Mouse (Mus musculus) CH12.LX (cell line): ENCODE data around the gene Atp2a3. TPM values are rescaled to one million over a fixed set of nuclear protein-coding genes. Genes with fewer than 3 reads are reported as not detected.

Experiments used
- DNase-seq: peaks from one replicate; pipeline ENCODE4 v3.0.0-alpha.2; 2013; ENCODE audit errors: extremely low read depth
- H3K27ac ChIP-seq: 2 replicates; pipeline ENCODE4 v1.5.1; 2012; ENCODE audit warnings: low read depth, mild to moderate bottlenecking, control low read depth, moderate library complexity; ENCODE audit not compliant: insufficient read depth
- H3K27me3 ChIP-seq: replicated peaks from 2 replicates; pipeline ENCODE3; 2012; ENCODE audit warnings: inconsistent platforms
- H3K36me3 ChIP-seq, 2 experiments: replicated peaks in 1 of 2; 2 replicates each; pipeline versions ENCODE3 to v1.6.1; 2012; ENCODE audit warnings: inconsistent platforms in 1 of 2, low read length in 1 of 2, mild to moderate bottlenecking in 1 of 2, mixed read lengths in 1 of 2, moderate library complexity in 1 of 2; ENCODE audit not compliant: control insufficient read depth in 1 of 2, insufficient read depth in 1 of 2
- H3K4me1 ChIP-seq, 2 experiments: 2 replicates each; pipeline ENCODE4 v1.6.1; 2012; ENCODE audit warnings: inconsistent platforms in 1 of 2, moderate library complexity in 1 of 2; ENCODE audit not compliant: insufficient read depth in 2 of 2, control insufficient read depth in 1 of 2
- H3K4me2 ChIP-seq: 2 replicates; pipeline ENCODE4 v1.6.1; 2012; ENCODE audit warnings: low read depth, mild to moderate bottlenecking, control low read depth; ENCODE audit not compliant: poor library complexity, insufficient read depth, severe bottlenecking
- H3K4me3 ChIP-seq, 3 experiments: fragments of 150-350 bp in 1 of 3; sonication (generic) in 1 of 3; replicated peaks in 1 of 3; 2 replicates each; pipeline versions ENCODE3 to v1.5.1; 2011 to 2012; ENCODE audit warnings: low read depth in 2 of 3, low read length in 2 of 3, mild to moderate bottlenecking in 2 of 3, moderate library complexity in 2 of 3, control low read depth in 1 of 3, improper control_type of control experiment in 1 of 3, inconsistent platforms in 1 of 3, mixed read lengths in 1 of 3; ENCODE audit not compliant: poor library complexity in 1 of 3
- H3K79me2 ChIP-seq: replicated peaks from 2 replicates; pipeline ENCODE4 v1.6.1; 2012; ENCODE audit warnings: mild to moderate bottlenecking, moderate library complexity; ENCODE audit not compliant: control insufficient read depth, poor library complexity, insufficient read depth, severe bottlenecking; ENCODE audit errors: extremely low read depth
- H3K9ac ChIP-seq: 2 replicates; pipeline ENCODE4 v1.6.1; 2012; ENCODE audit warnings: low read depth, mild to moderate bottlenecking, control low read depth, moderate library complexity; ENCODE audit not compliant: insufficient read depth
- H3K9me3 ChIP-seq: replicated peaks from 2 replicates; pipeline ENCODE3; 2012; ENCODE audit warnings: low read length, inconsistent platforms, mixed read lengths
- BHLHE40 ChIP-seq: IDR thresholded peaks from 2 replicates; pipeline ENCODE4 v1.6.1; 2011; ENCODE audit warnings: mild to moderate bottlenecking, low read depth, low read length, improper control_type of control experiment
- CHD2 ChIP-seq: IDR thresholded peaks from 2 replicates; pipeline ENCODE4 v1.6.1; 2011; ENCODE audit warnings: low read length, improper control_type of control experiment
- CTCF ChIP-seq, 2 experiments: IDR thresholded peaks in 1 of 2; conservative IDR thresholded peaks in 1 of 2; 2 replicates each; pipeline ENCODE4 v1.5.1; 2011 to 2012; ENCODE audit warnings: low read depth in 2 of 2, low read length in 2 of 2, improper control_type of control experiment in 1 of 2, inconsistent platforms in 1 of 2, mild to moderate bottlenecking in 1 of 2, moderate library complexity in 1 of 2
- E2F4 ChIP-seq: IDR thresholded peaks from 2 replicates; pipeline ENCODE4 v1.6.1; 2011; ENCODE audit warnings: low read depth, low read length, improper control_type of control experiment; ENCODE audit not compliant: insufficient replicate concordance
- ELF1 ChIP-seq: IDR thresholded peaks from 2 replicates; pipeline ENCODE4 v1.6.1; 2014; ENCODE audit warnings: low read depth, mild to moderate bottlenecking, inconsistent platforms, low read length, improper control_type of control experiment
- EP300 ChIP-seq: IDR thresholded peaks from 2 replicates; pipeline ENCODE4 v1.6.1; 2011; ENCODE audit warnings: low read length, improper control_type of control experiment
- ETS1 ChIP-seq: conservative IDR thresholded peaks from 2 replicates; pipeline ENCODE4 v1.6.1; 2012; ENCODE audit warnings: low read depth, mild to moderate bottlenecking, inconsistent platforms, low read length, improper control_type of control experiment, moderate library complexity
- GABPA ChIP-seq: IDR thresholded peaks from 2 replicates; pipeline ENCODE4 v1.6.1; 2012; ENCODE audit warnings: low read depth, low read length, improper control_type of control experiment, inconsistent platforms; ENCODE audit not compliant: insufficient replicate concordance
- HCFC1 ChIP-seq: IDR thresholded peaks from 2 replicates; pipeline ENCODE4 v1.6.1; 2012; ENCODE audit warnings: low read depth, mild to moderate bottlenecking, inconsistent platforms, low read length, improper control_type of control experiment
- IRF4 ChIP-seq: IDR thresholded peaks from 2 replicates; pipeline ENCODE4 v1.6.1; 2014; ENCODE audit warnings: low read depth, mild to moderate bottlenecking, inconsistent platforms, low read length, improper control_type of control experiment
- JUN ChIP-seq: IDR thresholded peaks from 2 replicates; pipeline ENCODE4 v1.6.1; 2011; ENCODE audit warnings: low read depth, mild to moderate bottlenecking, low read length, improper control_type of control experiment, moderate library complexity; ENCODE audit not compliant: insufficient read depth
- JUND ChIP-seq: conservative IDR thresholded peaks from 2 replicates; pipeline ENCODE4 v1.6.1; 2011; ENCODE audit warnings: low read depth, low read length, improper control_type of control experiment
- KAT2A ChIP-seq: IDR thresholded peaks from 2 replicates; pipeline ENCODE4 v1.6.1; 2012; ENCODE audit warnings: low read length, improper control_type of control experiment, inconsistent platforms; ENCODE audit not compliant: insufficient replicate concordance
- MAFK ChIP-seq: IDR thresholded peaks from 2 replicates; pipeline ENCODE4 v1.6.1; 2011; ENCODE audit warnings: low read length, improper control_type of control experiment; ENCODE audit not compliant: insufficient replicate concordance
- MAX ChIP-seq: IDR thresholded peaks from 2 replicates; pipeline ENCODE4 v1.6.1; 2011; ENCODE audit warnings: low read length, improper control_type of control experiment
- MAZ ChIP-seq: IDR thresholded peaks from 2 replicates; pipeline ENCODE4 v1.6.1; 2012; ENCODE audit warnings: low read depth, mild to moderate bottlenecking, inconsistent platforms, low read length, improper control_type of control experiment, moderate library complexity
- MEF2A ChIP-seq: IDR thresholded peaks from 2 replicates; pipeline ENCODE4 v1.6.1; 2014; ENCODE audit warnings: low read depth, mild to moderate bottlenecking, inconsistent platforms, low read length, improper control_type of control experiment, borderline replicate concordance
- MXI1 ChIP-seq: IDR thresholded peaks from 2 replicates; pipeline ENCODE4 v1.6.1; 2011; ENCODE audit warnings: mild to moderate bottlenecking, low read depth, low read length, improper control_type of control experiment
- MYC ChIP-seq: IDR thresholded peaks from 2 replicates; pipeline ENCODE4 v1.6.1; 2011; ENCODE audit warnings: low read depth, mild to moderate bottlenecking, improper control_type of control experiment, low read length
- NELFE ChIP-seq: IDR thresholded peaks from 2 replicates; pipeline ENCODE4 v1.6.1; 2011; ENCODE audit warnings: low read depth, low read length, improper control_type of control experiment
- NRF1 ChIP-seq: IDR thresholded peaks from 2 replicates; pipeline ENCODE4 v1.6.1; 2014; ENCODE audit warnings: low read depth, mild to moderate bottlenecking, inconsistent platforms, low read length, improper control_type of control experiment, moderate library complexity
- PAX5 ChIP-seq: IDR thresholded peaks from 2 replicates; pipeline ENCODE4 v1.6.1; 2012; ENCODE audit warnings: low read length, inconsistent platforms, mixed read lengths
- POLR2A ChIP-seq: IDR thresholded peaks from 2 replicates; pipeline ENCODE4 v1.6.1; 2011; ENCODE audit warnings: low read depth, mild to moderate bottlenecking, improper control_type of control experiment, low read length
- POLR2AphosphoS2 ChIP-seq: IDR thresholded peaks from 2 replicates; pipeline ENCODE4 v1.6.1; 2011; ENCODE audit warnings: low read depth, low read length, improper control_type of control experiment
- RAD21 ChIP-seq: IDR thresholded peaks from 2 replicates; pipeline ENCODE4 v1.6.1; 2011; ENCODE audit warnings: low read depth, mild to moderate bottlenecking, low read length, improper control_type of control experiment, moderate library complexity
- RCOR1 ChIP-seq: conservative IDR thresholded peaks from 2 replicates; pipeline ENCODE4 v1.6.1; 2012; ENCODE audit warnings: low read depth, mild to moderate bottlenecking, inconsistent platforms, low read length, improper control_type of control experiment
- SIN3A ChIP-seq: IDR thresholded peaks from 2 replicates; pipeline ENCODE4 v1.6.1; 2012; ENCODE audit warnings: low read length, improper control_type of control experiment, inconsistent platforms
- SMC3 ChIP-seq: IDR thresholded peaks from 2 replicates; pipeline ENCODE4 v1.6.1; 2011; ENCODE audit warnings: low read depth, low read length, improper control_type of control experiment
- TBP ChIP-seq: conservative IDR thresholded peaks from 2 replicates; pipeline ENCODE4 v1.6.1; 2011; ENCODE audit warnings: low read depth, low read length, improper control_type of control experiment
- TCF12 ChIP-seq: IDR thresholded peaks from 2 replicates; pipeline ENCODE4 v1.6.1; 2014; ENCODE audit warnings: low read depth, mild to moderate bottlenecking, inconsistent platforms, low read length, improper control_type of control experiment
- UBTF ChIP-seq: IDR thresholded peaks from 2 replicates; pipeline ENCODE4 v1.6.1; 2012; ENCODE audit warnings: low read depth, mild to moderate bottlenecking, inconsistent platforms, low read length, improper control_type of control experiment, moderate library complexity
- USF1 ChIP-seq: IDR thresholded peaks from 2 replicates; pipeline ENCODE4 v1.6.1; 2014; ENCODE audit warnings: low read depth, mild to moderate bottlenecking, inconsistent platforms, low read length, improper control_type of control experiment
- USF2 ChIP-seq: conservative IDR thresholded peaks from 2 replicates; pipeline ENCODE4 v1.6.1; 2011; ENCODE audit warnings: low read depth, low read length, improper control_type of control experiment
- ZC3H11A ChIP-seq: IDR thresholded peaks from 2 replicates; pipeline ENCODE4 v1.6.1; 2012; ENCODE audit warnings: low read depth, mild to moderate bottlenecking, inconsistent platforms, low read length, improper control_type of control experiment
- ZKSCAN1 ChIP-seq: IDR thresholded peaks from 2 replicates; pipeline ENCODE4 v1.6.1; 2012; ENCODE audit warnings: low read depth, inconsistent platforms, low read length, improper control_type of control experiment, borderline replicate concordance
- ZMIZ1 ChIP-seq: IDR thresholded peaks from 2 replicates; pipeline ENCODE4 v1.6.1; 2012; ENCODE audit warnings: low read depth, mild to moderate bottlenecking, inconsistent platforms, low read length, improper control_type of control experiment
- ZNF384 ChIP-seq: IDR thresholded peaks from 2 replicates; pipeline ENCODE4 v1.6.1; 2012; ENCODE audit warnings: low read depth, low read length, improper control_type of control experiment, inconsistent platforms
- dilution Hi-C: fragments of 300-500 bp; cut with MboI; formaldehyde crosslinking; loops from 2 replicates; pipeline ENCODE4 v1.14.3; 2020; ENCODE audit warnings: low sequenced_read_pairs; ENCODE audit not compliant: extremely low pct_unique_long_range_greater_than_20kb, extremely low pct_ligation_motif_present
- in situ Hi-C: fragments of 300-500 bp; cut with MboI; formaldehyde crosslinking; loops from 3 replicates; pipeline ENCODE4 v1.14.3; 2019; ENCODE audit warnings: low sequenced_read_pairs, low pct_ligation_motif_present, low pct_unique_long_range_greater_than_20kb, mixed read lengths
- polyA plus RNA-seq: library from polyadenylated mRNA; unstranded; fragments of >175 nt; gene quantifications from 2 replicates; pipeline ENCODE4 v1.2.1, GENCODE M21; 2012; ENCODE audit warnings: low read depth; ENCODE audit not compliant: insufficient read length
- total RNA-seq, 2 experiments: library from RNA; depleted of rRNA; stranded (reverse); fragments of 300-350 nt in 1 of 2; fragments of >200 nt in 1 of 2; gene quantifications; 2 replicates each; pipeline ENCODE4 v1.2.3; 2012 to 2014

The Atp2a3 gene
- total RNA-seq (2012; rRNA removed) (136 and 218 TPM in 2 replicates), total RNA-seq (2014; rRNA removed) (44.1 and 61.4 TPM in 2 replicates), polyA plus RNA-seq (255 and 279 TPM in 2 replicates)

GRCm38 (mm10) chr11:72961072-72961980 is at the start of gene Atp2a3:
Gene Atp2a3, plus strand, starts transcription at chr11:72961169.
- H3K9me3 ChIP-seq, result no peaks in the 10 kb centered on the region
- peak within 1 kb of the TSS; percentile 72 for H3K4me2 ChIP-seq
- peak within 1 kb of the TSS; percentile 75 to 95 (median 80) for H3K4me3 ChIP-seq
- H3K4me1 ChIP-seq, result peaks cover 37 to 83% of the 10 kb centered on the region in 2 experiments
- H3K27me3 ChIP-seq, result no peaks in the 10 kb centered on the region
- in situ Hi-C loops (no loop called here), dilution Hi-C loops (no loop called here)
- peak; percentile 78 for DNase-seq
- peak within 1 kb of the TSS; percentile 63 for H3K27ac ChIP-seq
- H3K79me2 ChIP-seq, result peaks cover 40% of the 10 kb centered on the region
- H3K36me3 ChIP-seq, result peaks cover 13 to 21% of the 10 kb centered on the region in 2 experiments
- H3K9ac ChIP-seq, result peak within 1 kb of the TSS; percentile 68
- TF ChIP-seq RCOR1 (peak; percentile 22; the same call in 1 of the 2 replicates), ELF1 (peak; percentile 58), E2F4 (no peak), JUND (no peak), TBP (peak; percentile 51; the same call in 1 of the 2 replicates), SIN3A (peak; percentile 84), USF1 (no peak), ZNF384 (no peak), IRF4 (peak; percentile 8; the same call in 1 of the 2 replicates), POLR2A (peak; percentile 87), MEF2A (no peak), CHD2 (no peak), POLR2AphosphoS2 (no peak; the same call in 1 of the 2 replicates), HCFC1 (peak; percentile 58), PAX5 (no peak), GABPA (no peak), ZC3H11A (no peak), UBTF (peak; percentile 11), MAFK (no peak), KAT2A (no peak), MAZ (0 out of 2 replicates have a peak, but pooled peaks have one; percentile 32), CTCF (conservative IDR thresholded peaks at IDR 0.05 in 1 of 2, IDR thresholded peaks at IDR 0.05 in 1 of 2; ENCODE audit: low read depth in 2 of 2, low read length in 2 of 2) (no peak), ETS1 (peak; percentile 40), SMC3 (no peak), USF2 (no peak), MXI1 (peak; percentile 88), JUN (no peak), EP300 (no peak; the same call in 1 of the 2 replicates), MAX (peak; percentile 59; the same call in 1 of the 2 replicates), TCF12 (peak; percentile 91), RAD21 (no peak), ZKSCAN1 (no peak), ZMIZ1 (peak; percentile 74), NELFE (peak; percentile 89), NRF1 (0 out of 2 replicates have a peak, but pooled peaks have one; percentile 17), MYC (0 out of 2 replicates have a peak, but pooled peaks have one; percentile 4), BHLHE40 (no peak)
